Mouse (Mus musculus): ENCODE measurements around the gene Tprgl.

DNA sequence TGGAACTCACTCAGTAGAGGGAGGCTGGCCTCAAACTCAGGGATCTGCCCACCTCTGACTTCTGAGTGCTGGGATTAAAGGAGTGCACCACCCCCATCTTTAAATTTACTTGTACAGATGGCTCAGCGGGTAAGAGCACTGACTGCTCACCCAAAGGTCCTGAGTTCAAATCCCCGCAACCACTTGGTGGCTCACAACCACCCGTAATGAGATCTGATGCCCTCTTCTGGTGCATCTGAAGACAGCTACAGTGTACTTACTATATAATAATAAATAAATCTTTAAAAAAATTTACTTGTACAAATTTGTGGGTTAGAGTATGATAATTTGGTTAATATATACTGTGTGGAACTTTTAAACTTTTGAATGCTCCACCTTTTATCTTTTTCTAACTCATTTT, 15.8 kb downstream of the Tprgl start:
- TF ChIP-seq CTCF (IDR thresholded peaks at IDR 0.05; ENCODE audit: borderline replicate concordance, insufficient read depth, low read length) (no peak), POLR2A (IDR thresholded peaks at IDR 0.05; ENCODE audit: low read depth, low read length) (no peak)
